Mouse (Mus musculus) intestine, postnatal 0 days (tissue): Measurements from ENCODE around the gene Mgst3. TPM values are rescaled to one million over a fixed set of nuclear protein-coding genes. Genes with fewer than 3 reads are reported as not detected.
A peak's percentile ranks its signal among the peaks of the same experiment; 100 is the strongest.

Experiments used
- ATAC-seq: fragments of 200-750 bp; cut with Nextera tagmentation; 2 replicates; pipeline ENCODE4 v1.8.0; 2017; ENCODE audit warnings: mild to moderate bottlenecking, moderate TSS enrichment, moderate library complexity
- H3K27ac ChIP-seq: fragments of 300-500 bp; sonication (generic); 2 replicates; pipeline ENCODE4 v1.5.1; 2014; ENCODE audit warnings: mild to moderate bottlenecking, low read depth, low read length, moderate library complexity
- H3K27me3 ChIP-seq: fragments of 300-500 bp; sonication (generic); replicated peaks from 2 replicates; pipeline ENCODE4 v1.6.1; 2014; ENCODE audit warnings: low read length, mixed read lengths; ENCODE audit not compliant: control insufficient read depth, insufficient read depth
- H3K36me3 ChIP-seq: fragments of 300-500 bp; sonication (generic); 2 replicates; pipeline ENCODE4 v1.6.1; 2014; ENCODE audit warnings: mild to moderate bottlenecking, moderate library complexity; ENCODE audit not compliant: control insufficient read depth, insufficient read depth
- H3K4me1 ChIP-seq: fragments of 300-500 bp; sonication (generic); replicated peaks from 2 replicates; pipeline ENCODE4 v1.6.1; 2014; ENCODE audit warnings: antibody characterized with exemption, low read length, mixed read lengths; ENCODE audit not compliant: control insufficient read depth, insufficient read depth
- H3K4me2 ChIP-seq: fragments of 300-500 bp; sonication (generic); replicated peaks from 2 replicates; pipeline ENCODE4 v1.6.1; 2014; ENCODE audit warnings: low read depth, mild to moderate bottlenecking, moderate library complexity
- H3K4me3 ChIP-seq: fragments of 300-500 bp; sonication (generic); 2 replicates; pipeline ENCODE4 v1.5.1; 2014; ENCODE audit warnings: low read depth, low read length
- H3K9ac ChIP-seq: fragments of 300-500 bp; sonication (generic); 2 replicates; pipeline ENCODE4 v1.6.1; 2014; ENCODE audit warnings: mild to moderate bottlenecking, low read depth, low read length
- H3K9me3 ChIP-seq: fragments of 300-500 bp; sonication (generic); 2 replicates; pipeline ENCODE4 v1.6.1; 2016; ENCODE audit warnings: mixed run types; ENCODE audit not compliant: control insufficient read depth
- CTCF ChIP-seq: sonication (generic); IDR thresholded peaks from 2 replicates; pipeline ENCODE4 v1.5.1; 2016; ENCODE audit warnings: low read depth, mild to moderate bottlenecking, control low read depth, antibody characterized with exemption, moderate library complexity
- WGBS: fragments of 180-500 bp; shearing (Covaris S2); extraction: QIAGEN DNeasy Blood & Tissue Kit; methylation state at CpG from one replicate; pipeline ENCODE4 v1.1.7; 2014; 5-methylcytosine and 5-hydroxymethylcytosine counted together
- polyA plus RNA-seq: library from polyadenylated mRNA; unstranded; fragments of >200 nt; fragmentation: Nextera tagmentation; extraction: Ambion mirVana; gene quantifications from 2 replicates; pipeline ENCODE4 v1.2.1, GENCODE M21; 2015

The Mgst3 gene
- polyA plus RNA-seq, 1 experiment from 2014 or later, result 323 TPM

- Histone ChIP-seq H3K4me3 (no peak overlapping the region), H3K4me2 (no peak overlapping the region), H3K27me3 (no peaks in the 10 kb centered on the region), H3K4me1 (no peaks in the 10 kb centered on the region), H3K9ac (no peak overlapping the region), H3K36me3 (no peaks in the 10 kb centered on the region), H3K9me3 (no peaks in the 10 kb centered on the region), H3K27ac (no peak overlapping the region)
- no peak for ATAC-seq
- WGBS, result 43% methylated on average over 9 of the region's 9 CpGs
- TF ChIP-seq CTCF, result no peak
Measured at GRCm38 (mm10) chr1:167430976-167431676, 37.5 kb upstream of the Mgst3 start.

DNA sequence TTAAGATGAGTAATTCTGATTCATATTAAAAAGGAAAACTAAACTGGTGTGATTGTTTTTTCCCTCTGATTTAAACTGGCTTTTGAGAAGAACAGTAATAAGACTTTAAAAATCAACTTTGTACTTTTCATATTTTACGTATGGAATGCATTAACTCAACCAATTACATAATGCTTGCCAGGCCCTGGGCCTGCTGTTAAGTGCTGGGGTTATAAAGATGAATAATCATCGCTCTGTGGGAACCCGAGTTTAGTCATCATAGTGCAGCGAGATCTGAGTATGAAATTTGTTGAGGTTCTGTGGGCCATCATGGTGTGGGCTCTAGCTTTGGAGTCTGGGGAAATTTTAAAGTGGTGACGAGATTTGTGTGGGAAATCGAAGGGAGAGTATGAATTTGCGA is 33.0 kb upstream of the Mgst3 start:
- Histone ChIP-seq H3K27me3 (no peaks in the 10 kb centered on the region), H3K9ac (no peak overlapping the region), H3K4me3 (no peak overlapping the region), H3K4me2 (no peak overlapping the region), H3K4me1 (no peaks in the 10 kb centered on the region), H3K27ac (no peak overlapping the region), H3K36me3 (no peaks in the 10 kb centered on the region), H3K9me3 (no peaks in the 10 kb centered on the region)
- TF ChIP-seq CTCF, result no peak
- 79% methylated on average over 7 of the region's 7 CpGs for WGBS
- no peak for ATAC-seq

- TF ChIP-seq CTCF, result no peak
- Histone ChIP-seq H3K9me3 (no peaks in the 10 kb centered on the region), H3K4me2 (no peak overlapping the region), H3K27me3 (no peaks in the 10 kb centered on the region), H3K4me3 (no peak overlapping the region), H3K36me3 (no peaks in the 10 kb centered on the region), H3K9ac (no peak overlapping the region), H3K4me1 (no peaks in the 10 kb centered on the region), H3K27ac (no peak overlapping the region)
- 85% methylated on average over 5 of the region's 5 CpGs for WGBS
- ATAC-seq, result no peak
Measured at GRCm38 (mm10) chr1:167425572-167425971, 31.9 kb upstream of the Mgst3 start.

DNA sequence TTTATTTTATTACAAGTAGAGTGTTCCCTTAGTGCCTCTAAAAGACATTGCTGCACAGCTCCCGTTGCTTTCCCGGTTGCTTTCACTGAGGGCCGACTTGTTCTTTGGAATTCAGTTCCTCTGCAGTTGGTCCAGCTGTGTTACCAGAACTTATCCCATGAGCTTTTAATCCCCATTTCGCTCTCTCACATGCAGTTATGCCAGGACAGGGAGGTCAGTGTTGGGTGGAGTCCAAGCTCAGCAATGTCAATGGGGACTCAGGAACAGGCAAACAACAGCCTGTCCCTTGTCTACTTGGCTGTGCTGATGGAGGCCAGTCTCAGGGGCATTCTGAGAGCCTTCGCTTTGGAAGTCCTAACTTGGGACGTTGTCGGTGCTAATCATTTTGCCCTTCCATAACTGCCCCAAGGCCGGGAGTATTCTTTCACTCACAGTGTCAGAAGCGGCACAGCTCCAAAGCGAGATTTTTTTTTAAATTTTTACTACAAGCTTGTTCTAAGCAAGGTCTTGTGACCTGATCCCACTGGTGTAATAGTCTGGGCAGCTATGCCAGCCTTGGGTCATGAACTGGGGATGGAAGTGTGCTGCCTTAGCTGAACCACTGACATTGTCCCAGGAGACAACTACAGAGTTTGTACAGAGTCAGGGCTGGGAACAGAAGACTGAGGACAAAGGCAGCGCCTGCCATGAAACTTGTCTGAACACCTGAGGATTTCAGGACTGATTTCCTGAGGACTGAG is 29.0 kb upstream of the Mgst3 start:
- 73% methylated on average over 11 of the region's 11 CpGs for WGBS
- TF ChIP-seq CTCF, result no peak

GRCm38 (mm10) chr1:167414846-167415245 is 21.2 kb upstream of the Mgst3 start:
- Histone ChIP-seq H3K9me3 (no peaks in the 10 kb centered on the region), H3K27ac (no peak overlapping the region), H3K4me1 (no peaks in the 10 kb centered on the region), H3K27me3 (no peaks in the 10 kb centered on the region), H3K4me2 (no peak overlapping the region), H3K9ac (no peak overlapping the region), H3K4me3 (no peak overlapping the region), H3K36me3 (no peaks in the 10 kb centered on the region)
- 4% methylated on average over 7 of the region's 7 CpGs for WGBS
- no peak for ATAC-seq
- peak; percentile 94 for TF ChIP-seq CTCF

More for the DNA sequence above, 29.0 kb upstream of the Mgst3 start:
- Histone ChIP-seq H3K4me1 (no peaks in the 10 kb centered on the region), H3K4me3 (no peak overlapping the region), H3K9me3 (no peaks in the 10 kb centered on the region), H3K27ac (no peak overlapping the region), H3K4me2 (no peak overlapping the region), H3K27me3 (no peaks in the 10 kb centered on the region), H3K9ac (no peak overlapping the region), H3K36me3 (no peaks in the 10 kb centered on the region)
- ATAC-seq, result no peak

DNA sequence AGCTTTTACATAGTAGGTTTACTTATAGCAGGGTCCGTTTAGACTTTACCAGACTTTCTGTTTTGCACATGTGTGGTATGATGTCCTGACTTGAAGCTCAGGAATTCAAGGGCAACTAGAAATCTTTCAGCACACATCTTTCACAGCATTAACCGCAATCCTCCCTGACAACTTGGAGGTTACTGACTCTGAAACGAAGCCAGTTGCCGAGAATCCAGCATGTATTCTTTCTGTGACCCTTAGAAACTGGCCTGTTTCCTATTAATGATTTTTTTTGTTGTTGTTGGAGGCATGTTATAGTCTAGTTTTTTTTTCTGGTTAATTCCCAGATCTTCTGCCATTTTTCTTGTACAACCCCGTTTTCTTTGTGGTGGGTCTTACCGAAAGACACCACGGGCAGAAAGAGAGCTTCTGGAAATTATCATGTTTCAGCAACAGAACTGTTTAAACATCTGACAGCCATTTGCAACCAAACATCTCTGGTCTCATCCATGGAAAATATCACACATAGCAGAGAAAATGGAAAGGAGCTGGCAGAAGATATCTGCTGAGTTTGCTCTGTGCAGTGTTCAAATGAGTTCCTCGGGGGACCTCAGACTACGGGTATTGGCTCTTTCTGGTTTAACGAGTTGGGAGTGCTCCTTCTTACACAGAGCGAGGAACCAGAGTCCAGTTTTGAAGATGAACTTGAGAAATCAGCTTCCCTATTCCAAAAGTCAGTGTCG is 18.5 kb upstream of the Mgst3 start:
- no peak overlapping the region for H3K9ac ChIP-seq
- no peaks in the 10 kb centered on the region for H3K36me3 ChIP-seq
- no peak overlapping the region for H3K4me3 ChIP-seq
- TF ChIP-seq CTCF, result no peak
- no peak for ATAC-seq
- 58% methylated on average over 12 of the region's 12 CpGs for WGBS
- no peaks in the 10 kb centered on the region for H3K4me1 ChIP-seq
- H3K27me3 ChIP-seq, result no peaks in the 10 kb centered on the region
- no peak overlapping the region for H3K27ac ChIP-seq
- no peaks in the 10 kb centered on the region for H3K9me3 ChIP-seq
- H3K4me2 ChIP-seq, result no peak overlapping the region
